Mouse (Mus musculus): ENCODE measurements around the gene Pam.

DNA sequence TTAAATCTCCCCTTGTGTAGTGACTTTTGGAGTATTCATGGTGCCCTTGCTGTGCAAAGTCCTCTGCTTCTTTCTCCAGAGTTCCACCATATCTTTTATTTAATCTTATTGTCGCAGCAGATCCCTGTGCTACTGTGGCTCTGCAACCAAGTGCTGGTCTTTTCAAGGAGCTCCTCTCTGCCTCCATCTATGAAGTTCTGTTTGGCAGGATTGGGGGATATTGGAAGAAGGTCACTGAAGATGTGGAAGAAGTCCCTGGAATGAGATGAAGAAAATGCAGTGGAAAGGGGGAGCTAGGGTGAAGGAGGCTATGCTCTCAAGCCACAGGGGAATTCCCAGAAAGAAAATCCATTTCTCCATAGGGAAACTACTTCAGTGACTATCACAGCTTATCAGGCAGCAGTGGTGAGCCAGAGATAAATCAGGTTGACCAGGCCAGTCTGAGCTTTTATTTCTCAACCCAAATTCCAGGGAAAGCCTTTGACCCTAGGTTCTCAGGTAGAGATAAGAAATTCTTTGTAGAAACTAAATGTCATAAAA, 1.0 kb upstream of the Pam start:
- TF ChIP-seq POLR2A (IDR thresholded peaks at IDR 0.05; ENCODE audit: borderline replicate concordance, control insufficient read depth, low read depth, low read length) (no peak), CTCF (IDR thresholded peaks at IDR 0.05; ENCODE audit: control insufficient read depth, insufficient read depth, low read length) (no peak)
